Mouse (Mus musculus) cerebellum, postnatal 10 days (tissue): ENCODE results near the gene D11Wsu47e.
A peak's percentile ranks its signal among the peaks of the same experiment; 100 is the strongest.

Experiments
- DNase-seq, 2 experiments: peaks; one replicate each; pipeline ENCODE4 v3.0.0; 2021; ENCODE audit warnings: mixed read lengths in 2 of 2

D11Wsu47e gene

GRCm38 (mm10) chr11:113737553-113737854 is 53.3 kb downstream of the D11Wsu47e start:
- DNase-seq = no peak

GRCm38 (mm10) chr11:113737912-113738311 is 53.7 kb downstream of the D11Wsu47e start:
- DNase-seq = no peak

GRCm38 (mm10) chr11:113739213-113739612 is 55.0 kb downstream of the D11Wsu47e start:
- DNase-seq = peak; percentile 50 to 52

GRCm38 (mm10) chr11:113740100-113740499 is 55.9 kb downstream of the D11Wsu47e start:
- no peak for DNase-seq

- no peak for DNase-seq
Measured at GRCm38 (mm10) chr11:113742998-113743397, 58.8 kb downstream of the D11Wsu47e start.
